Mouse (Mus musculus) heart, adult 2 months (tissue): ENCODE measurements at regions not wholly inside any gene's neighbourhood (a gene's known extent, or its start where the extent isn't known, plus 50 kb on each side); places are given as distances from the start of the nearest gene placed in this dataset.

Experiments used
- CTCF ChIP-seq: fragments of 200-600 bp; IDR thresholded peaks from 2 replicates; pipeline ENCODE4 v1.8.1; 2022; ENCODE audit warnings: antibody characterized with exemption, mild to moderate bottlenecking, moderate library complexity
- EP300 ChIP-seq: fragments of 200-500 bp; IDR thresholded peaks from 2 replicates; pipeline ENCODE4 v1.6.1; 2011; ENCODE audit warnings: low read depth, low read length, control low read depth; ENCODE audit not compliant: insufficient read depth
- POLR2A ChIP-seq: fragments of 200-500 bp; IDR thresholded peaks from 2 replicates; pipeline ENCODE4 v1.6.1; 2011; ENCODE audit warnings: mild to moderate bottlenecking, low read depth, low read length, control low read depth; ENCODE audit not compliant: insufficient read depth

DNA sequence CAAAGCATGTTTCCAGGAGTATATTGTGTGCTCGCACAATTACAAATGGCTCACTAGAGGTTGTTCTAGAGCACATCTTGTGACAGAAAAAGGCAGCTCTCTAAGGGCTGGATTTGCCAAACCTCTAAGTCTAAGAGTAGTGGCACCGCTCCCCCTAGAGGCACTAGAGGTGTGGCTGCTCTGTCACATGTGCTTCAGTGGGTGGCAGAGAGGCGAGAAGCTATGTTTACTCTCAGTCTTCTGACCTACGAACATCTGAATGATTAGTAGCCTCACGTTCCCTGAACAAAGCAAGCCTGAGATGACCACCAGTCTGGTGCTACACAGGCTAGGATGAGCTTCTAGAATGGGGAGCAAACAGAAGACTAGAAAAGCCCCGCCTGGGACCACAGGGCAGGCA lies 212.6 kb upstream of the Clint1 start:
- TF ChIP-seq CTCF (no peak), EP300 (no peak), POLR2A (no peak)
